Mouse (Mus musculus): ENCODE measurements around the gene Bcat1. TPM values are rescaled to one million over a fixed set of nuclear protein-coding genes. Genes with fewer than 3 reads are reported as not detected.
"Not testable (repeated sequence)": the region's sequence is repeated elsewhere in the genome, so short reads cannot be mapped to it uniquely, and the experiment has no call there.

The Bcat1 gene
- polyA plus RNA-seq, 1 experiment from 2014 or later, result 119 TPM

GRCm38 (mm10) chr6:145094431-145094830 is 18.4 kb upstream of the Bcat1 start:
- H3K27ac ChIP-seq (ENCODE audit: low read depth, low read length), result no peak overlapping the region

GRCm38 (mm10) chr6:145093038-145093622 is 17.1 kb upstream of the Bcat1 start:
- H3K4me1 ChIP-seq (ENCODE audit: control insufficient read depth, insufficient read depth, low read length); H3K27me3 ChIP-seq (ENCODE audit: control insufficient read depth, insufficient read depth, low read length); H3K9ac ChIP-seq (replicated peaks; ENCODE audit: low read depth, low read length); H3K4me2 ChIP-seq (ENCODE audit: low read depth, low read length); H3K36me3 ChIP-seq (ENCODE audit: control insufficient read depth, insufficient read depth, low read length); ATAC-seq (ENCODE audit: low read depth); H3K4me3 ChIP-seq (ENCODE audit: low read depth, low read length); H3K9me3 ChIP-seq (ENCODE audit: control insufficient read depth, low read length); H3K27ac ChIP-seq (ENCODE audit: low read depth, low read length): not testable (repeated sequence)
- WGBS, result 61% methylated on average over 7 of the region's 7 CpGs

More at GRCm38 (mm10) chr6:145094431-145094830, 18.4 kb upstream of the Bcat1 start:
- H3K9ac ChIP-seq (replicated peaks; ENCODE audit: low read depth, low read length), result no peak overlapping the region
- H3K4me3 ChIP-seq (ENCODE audit: low read depth, low read length), result no peak overlapping the region
- no peaks in the 10 kb centered on the region for H3K9me3 ChIP-seq (ENCODE audit: control insufficient read depth, low read length)
- no peak overlapping the region for H3K4me2 ChIP-seq (ENCODE audit: low read depth, low read length)
- no peaks in the 10 kb centered on the region for H3K27me3 ChIP-seq (ENCODE audit: control insufficient read depth, insufficient read depth, low read length)
- no peaks in the 10 kb centered on the region for H3K36me3 ChIP-seq (ENCODE audit: control insufficient read depth, insufficient read depth, low read length)
- no peaks in the 10 kb centered on the region for H3K4me1 ChIP-seq (ENCODE audit: control insufficient read depth, insufficient read depth, low read length)
- 76% methylated on average over 4 of the region's 4 CpGs for WGBS
- ATAC-seq (ENCODE audit: low read depth), result no peak

- Histone ChIP-seq H3K4me3 (ENCODE audit: low read depth, low read length) (no peak overlapping the region), H3K9ac (replicated peaks; ENCODE audit: low read depth, low read length) (no peak overlapping the region), H3K4me1 (ENCODE audit: control insufficient read depth, insufficient read depth, low read length) (no peaks in the 10 kb centered on the region), H3K27me3 (ENCODE audit: control insufficient read depth, insufficient read depth, low read length) (no peaks in the 10 kb centered on the region), H3K36me3 (ENCODE audit: control insufficient read depth, insufficient read depth, low read length) (no peaks in the 10 kb centered on the region), H3K27ac (ENCODE audit: low read depth, low read length) (no peak overlapping the region), H3K9me3 (ENCODE audit: control insufficient read depth, low read length) (no peaks in the 10 kb centered on the region), H3K4me2 (ENCODE audit: low read depth, low read length) (no peak overlapping the region)
- no peak for ATAC-seq (ENCODE audit: low read depth)
- 85% methylated on average over 7 of the region's 7 CpGs for WGBS
These were observed 16.0 kb upstream of the Bcat1 start for GRCm38 (mm10) chr6:145091998-145092397.

GRCm38 (mm10) chr6:145090928-145091327 is 14.9 kb upstream of the Bcat1 start:
- no peaks in the 10 kb centered on the region for H3K36me3 ChIP-seq (ENCODE audit: control insufficient read depth, insufficient read depth, low read length)
- no peak overlapping the region for H3K4me3 ChIP-seq (ENCODE audit: low read depth, low read length)
- no peak overlapping the region for H3K27ac ChIP-seq (ENCODE audit: low read depth, low read length)
- ATAC-seq (ENCODE audit: low read depth), result no peak
- H3K27me3 ChIP-seq (ENCODE audit: control insufficient read depth, insufficient read depth, low read length), result no peaks in the 10 kb centered on the region
- H3K9me3 ChIP-seq (ENCODE audit: control insufficient read depth, low read length), result no peaks in the 10 kb centered on the region
- 74% methylated on average over 5 of the region's 5 CpGs for WGBS
- no peaks in the 10 kb centered on the region for H3K4me1 ChIP-seq (ENCODE audit: control insufficient read depth, insufficient read depth, low read length)
- no peak overlapping the region for H3K4me2 ChIP-seq (ENCODE audit: low read depth, low read length)
- no peak overlapping the region for H3K9ac ChIP-seq (replicated peaks; ENCODE audit: low read depth, low read length)

GRCm38 (mm10) chr6:145090201-145090863 is 14.3 kb upstream of the Bcat1 start:
- H3K27me3 ChIP-seq (ENCODE audit: control insufficient read depth, insufficient read depth, low read length), result no peaks in the 10 kb centered on the region
- no peaks in the 10 kb centered on the region for H3K36me3 ChIP-seq (ENCODE audit: control insufficient read depth, insufficient read depth, low read length)
- no peak overlapping the region for H3K4me2 ChIP-seq (ENCODE audit: low read depth, low read length)
- no peaks in the 10 kb centered on the region for H3K9me3 ChIP-seq (ENCODE audit: control insufficient read depth, low read length)
- no peaks in the 10 kb centered on the region for H3K4me1 ChIP-seq (ENCODE audit: control insufficient read depth, insufficient read depth, low read length)
- H3K9ac ChIP-seq (replicated peaks; ENCODE audit: low read depth, low read length), result no peak overlapping the region
- 66% methylated on average over 6 of the region's 6 CpGs for WGBS
- no peak overlapping the region for H3K4me3 ChIP-seq (ENCODE audit: low read depth, low read length)
- no peak overlapping the region for H3K27ac ChIP-seq (ENCODE audit: low read depth, low read length)
- no peak for ATAC-seq (ENCODE audit: low read depth)

GRCm38 (mm10) chr6:145089373-145089772 is 13.4 kb upstream of the Bcat1 start:
- Histone ChIP-seq H3K27me3 (ENCODE audit: control insufficient read depth, insufficient read depth, low read length) (no peaks in the 10 kb centered on the region), H3K36me3 (ENCODE audit: control insufficient read depth, insufficient read depth, low read length) (no peaks in the 10 kb centered on the region), H3K4me1 (ENCODE audit: control insufficient read depth, insufficient read depth, low read length) (no peaks in the 10 kb centered on the region), H3K4me2 (ENCODE audit: low read depth, low read length) (no peak overlapping the region), H3K9me3 (ENCODE audit: control insufficient read depth, low read length) (no peaks in the 10 kb centered on the region), H3K4me3 (ENCODE audit: low read depth, low read length) (no peak overlapping the region), H3K27ac (ENCODE audit: low read depth, low read length) (no peak overlapping the region), H3K9ac (replicated peaks; ENCODE audit: low read depth, low read length) (no peak overlapping the region)
- WGBS, result 92% methylated on average over 4 of the region's 4 CpGs
- ATAC-seq (ENCODE audit: low read depth), result no peak

- 52% methylated on average over 4 of the region's 4 CpGs for WGBS
- H3K36me3 ChIP-seq (ENCODE audit: control insufficient read depth, insufficient read depth, low read length), result no peaks in the 10 kb centered on the region
- H3K4me2 ChIP-seq (ENCODE audit: low read depth, low read length), result no peak overlapping the region
- H3K9me3 ChIP-seq (ENCODE audit: control insufficient read depth, low read length), result no peaks in the 10 kb centered on the region
- H3K9ac ChIP-seq (replicated peaks; ENCODE audit: low read depth, low read length), result no peak overlapping the region
- H3K4me3 ChIP-seq (ENCODE audit: low read depth, low read length), result no peak overlapping the region
- ATAC-seq (ENCODE audit: low read depth), result no peak
- no peaks in the 10 kb centered on the region for H3K27me3 ChIP-seq (ENCODE audit: control insufficient read depth, insufficient read depth, low read length)
- no peak overlapping the region for H3K27ac ChIP-seq (ENCODE audit: low read depth, low read length)
- H3K4me1 ChIP-seq (ENCODE audit: control insufficient read depth, insufficient read depth, low read length), result no peaks in the 10 kb centered on the region
These were observed 12.6 kb upstream of the Bcat1 start for GRCm38 (mm10) chr6:145088451-145089113.

- Histone ChIP-seq H3K27ac (ENCODE audit: low read depth, low read length) (no peak overlapping the region), H3K36me3 (ENCODE audit: control insufficient read depth, insufficient read depth, low read length) (no peaks in the 10 kb centered on the region), H3K4me1 (ENCODE audit: control insufficient read depth, insufficient read depth, low read length) (no peaks in the 10 kb centered on the region), H3K4me3 (ENCODE audit: low read depth, low read length) (no peak overlapping the region), H3K9me3 (ENCODE audit: control insufficient read depth, low read length) (no peaks in the 10 kb centered on the region), H3K4me2 (ENCODE audit: low read depth, low read length) (no peak overlapping the region), H3K9ac (replicated peaks; ENCODE audit: low read depth, low read length) (no peak overlapping the region), H3K27me3 (ENCODE audit: control insufficient read depth, insufficient read depth, low read length) (no peaks in the 10 kb centered on the region)
- WGBS, result 88% methylated on average over 8 of the region's 8 CpGs
- ATAC-seq (ENCODE audit: low read depth), result no peak
These were observed 8.5 kb upstream of the Bcat1 start for GRCm38 (mm10) chr6:145084343-145085117.

GRCm38 (mm10) chr6:145081721-145082120 is 5.7 kb upstream of the Bcat1 start:
- WGBS, result 82% methylated on average over 4 of the region's 4 CpGs
- ATAC-seq (ENCODE audit: low read depth), result no peak
- H3K27me3 ChIP-seq (ENCODE audit: control insufficient read depth, insufficient read depth, low read length), result no peaks in the 10 kb centered on the region
- H3K4me3 ChIP-seq (ENCODE audit: low read depth, low read length), result no peak overlapping the region
- H3K9me3 ChIP-seq (ENCODE audit: control insufficient read depth, low read length), result no peaks in the 10 kb centered on the region
- H3K27ac ChIP-seq (ENCODE audit: low read depth, low read length), result no peak overlapping the region
- no peaks in the 10 kb centered on the region for H3K36me3 ChIP-seq (ENCODE audit: control insufficient read depth, insufficient read depth, low read length)
- no peaks in the 10 kb centered on the region for H3K4me1 ChIP-seq (ENCODE audit: control insufficient read depth, insufficient read depth, low read length)
- H3K9ac ChIP-seq (replicated peaks; ENCODE audit: low read depth, low read length), result no peak overlapping the region
- H3K4me2 ChIP-seq (ENCODE audit: low read depth, low read length), result no peak overlapping the region

Measured in neural tube, embryonic 14.5 days (tissue).